10 mouse cellular contexts compared by ENCODE assay signal in genomic region chr12:28800423-28800822, GRCm38 (mm10). TPM values are rescaled to one million over a fixed set of nuclear protein-coding genes. Genes with fewer than 3 reads are reported as not detected.
DNase-seq lines count a peak whose midpoint lies in the region; ATAC-seq lines count a peak whose summit lies in the region.
"Had no signal": no experiment of that assay in that cellular context is flagged by ENCODE, and none has a peak within 500 bp of the region (broad histone marks: within the 10 kb centered on the region; RNA-seq: fewer than 3 reads in every experiment).

No protein-coding gene starts in this region.

- no peaks in the 10 kb centered on the region for H3K27me3 ChIP-seq in forebrain, embryonic 14.5 days (replicated peaks; ENCODE audit: control insufficient read depth, insufficient read depth, low read length)
- H3K27me3 ChIP-seq in limb, embryonic 11.5 days (ENCODE audit: control insufficient read depth, insufficient read depth, low read length), result no peaks in the 10 kb centered on the region
- H3K27me3 ChIP-seq: liver, embryonic 13.5 days had no signal

- H3K36me3 ChIP-seq in forebrain, embryonic 14.5 days (ENCODE audit: control insufficient read depth, insufficient read depth, low read length), result no peaks in the 10 kb centered on the region
- H3K36me3 ChIP-seq in limb, embryonic 11.5 days (ENCODE audit: control insufficient read depth, insufficient read depth, low read length), result no peaks in the 10 kb centered on the region

- intact Hi-C loops in heart, postnatal 36 days (cut with DNase I), result no loop called here

- peaks cover 25% of the 10 kb centered on the region for H3K4me1 ChIP-seq in forebrain, embryonic 14.5 days (ENCODE audit: control insufficient read depth, insufficient read depth, low read length)
- H3K4me1 ChIP-seq in limb, embryonic 11.5 days (ENCODE audit: control insufficient read depth, insufficient read depth, low read length), result peaks cover 16% of the 10 kb centered on the region

- WGBS in forebrain, embryonic 14.5 days, result 58% methylated on average over 4 of the region's 4 CpGs
- 29% methylated on average over 4 of the region's 4 CpGs for WGBS in limb, embryonic 11.5 days

- H3K27ac ChIP-seq in forebrain, embryonic 14.5 days (ENCODE audit: low read depth, low read length), result peak overlapping the region; percentile 60; the same call in 1 of the 2 replicates
- H3K27ac ChIP-seq in limb, embryonic 11.5 days (replicated peaks; ENCODE audit: low read depth, low read length), result peak overlapping the region; percentile 75
- H3K27ac ChIP-seq: liver, embryonic 13.5 days had no signal

- peak; percentile 12 for DNase-seq in lung, postnatal 36 days
- no peak for DNase-seq in lung, postnatal 14 days
- DNase-seq in forebrain, embryonic 14.5 days (ENCODE audit: low spot score), result no peak
- peak; percentile 39 for DNase-seq in limb, embryonic 11.5 days (ENCODE audit: low spot score)
- DNase-seq in embryo, embryonic 11 days, result no peak
- no peak for DNase-seq in heart, postnatal 4 days
- no peak for DNase-seq in heart, postnatal 36 days
- DNase-seq: liver, embryonic 13.5 days had no signal

- ATAC-seq in forebrain, embryonic 14.5 days, result no peak
- peak; percentile 17; the same call in 1 of the 2 replicates for ATAC-seq in limb, embryonic 11.5 days (ENCODE audit: insufficient number of reproducible peaks, low FRiP score, low TSS enrichment, low read depth)
- ATAC-seq in neutrophil, adult 5-6 weeks (ENCODE audit: extremely low read depth, insufficient number of reproducible peaks, low FRiP score, poor library complexity, severe bottlenecking), result peak; percentile 36; the same call in 1 of the 2 replicates
- ATAC-seq: CD4-positive, CD25-positive, alpha-beta regulatory T cell, adult 4 months had no signal

- no peak overlapping the region for H3K4me3 ChIP-seq in forebrain, embryonic 14.5 days (ENCODE audit: low read depth, low read length)
- H3K4me3 ChIP-seq in limb, embryonic 11.5 days (ENCODE audit: low read depth, low read length), result no peak overlapping the region
- H3K4me3 ChIP-seq: liver, embryonic 13.5 days had no signal

- no peak overlapping the region for H3K4me2 ChIP-seq in forebrain, embryonic 14.5 days (ENCODE audit: low read length)
- peak overlapping the region; percentile 7; the same call in 1 of the 2 replicates for H3K4me2 ChIP-seq in limb, embryonic 11.5 days (ENCODE audit: low read depth, severe bottlenecking)
- H3K4me2 ChIP-seq: liver, embryonic 13.5 days had no signal

- H3K9ac ChIP-seq in forebrain, embryonic 14.5 days (ENCODE audit: low read length), result no peak overlapping the region; the same call in 1 of the 2 replicates
- H3K9ac ChIP-seq in limb, embryonic 11.5 days (ENCODE audit: low read length), result no peak overlapping the region
- H3K9ac ChIP-seq: liver, embryonic 13.5 days had no signal

- H3K9me3 ChIP-seq in forebrain, embryonic 14.5 days (replicated peaks; ENCODE audit: control insufficient read depth, low read length), result no peaks in the 10 kb centered on the region
- no peaks in the 10 kb centered on the region; the same call in 1 of the 2 replicates for H3K9me3 ChIP-seq in limb, embryonic 11.5 days (ENCODE audit: control insufficient read depth, low read length)
- H3K9me3 ChIP-seq: liver, embryonic 13.5 days had no signal

RNA-seq across cellular contexts. Expression of gene Eipr1, which starts 48.8 kb away (rescaled TPM):
- polyA plus RNA-seq in forebrain, embryonic 14.5 days (2014; fragmentation: Nextera tagmentation; extraction: Ambion mirVana), result 80.9 and 87.5 TPM in 2 replicates
- 30.9 and 37.7 TPM in 2 replicates for polyA plus RNA-seq in limb, embryonic 11.5 days (2014; fragmentation: Nextera tagmentation; extraction: Ambion mirVana)
- 13.0 and 23.3 TPM in 2 replicates for total RNA-seq in neutrophil, adult 5-6 weeks (2017)
- total RNA-seq in heart, postnatal 4 days (2021), result 10 to 100 TPM; 11.8 to 13.4 TPM
- total RNA-seq in heart, postnatal 36 days (2021), result 1 to 10 TPM; 8.9 to 9.4 TPM

RNA-seq across cellular contexts. Expression of gene Trappc12, which starts 50.2 kb away (rescaled TPM):
- 38.4 and 43.2 TPM in 2 replicates for polyA plus RNA-seq in forebrain, embryonic 14.5 days (2014; fragmentation: Nextera tagmentation; extraction: Ambion mirVana)
- polyA plus RNA-seq in limb, embryonic 11.5 days (2014; fragmentation: Nextera tagmentation; extraction: Ambion mirVana), result 37.6 and 42.5 TPM in 2 replicates
- 41.9 and 44.4 TPM in 2 replicates for total RNA-seq in neutrophil, adult 5-6 weeks (2017)
- 10 to 100 TPM; 24.7 to 25.8 TPM for total RNA-seq in heart, postnatal 4 days (2021)
- total RNA-seq in heart, postnatal 36 days (2021), result 10 to 100 TPM; 21.4 to 22.6 TPM

Comparison
In these comparisons a context has a peak if more than half of its experiments do, and no peak if none do; other contexts are left out.
1. DNase-seq: peak in lung, postnatal 36 days (single experiment) and limb, embryonic 11.5 days (single experiment); none in lung, postnatal 14 days (single experiment), forebrain, embryonic 14.5 days (single experiment), embryo, embryonic 11 days (single experiment), heart, postnatal 4 days (single experiment) and heart, postnatal 36 days (0 of 2).